Mouse (Mus musculus) layer of hippocampus, postnatal 10 days (tissue): ENCODE data around the gene Tnip2. TPM values are rescaled to one million over a fixed set of nuclear protein-coding genes. Genes with fewer than 3 reads are reported as not detected.
A peak's percentile ranks its signal among the peaks of the same experiment; 100 is the strongest.

Source experiments
- DNase-seq, 2 experiments: peaks; one replicate each; pipeline ENCODE4 v3.0.0; 2021; ENCODE audit warnings: low spot score in 2 of 2
- long read RNA-seq: library from polyadenylated mRNA; stranded (forward); transcript quantifications from one replicate; pipeline ENCODE4 v2.0.0, GENCODE M21; 2023
- total RNA-seq, 2 experiments: library from RNA; stranded (reverse); gene quantifications; 2 replicates each; pipeline ENCODE4 v1.2.3; 2021

The Tnip2 gene
- total RNA-seq, result 10 to 100 TPM; 14.0 to 17.3 TPM
- long read RNA-seq, transcript Tnip2-202 (6 exons, 1,987 nt), result major isoform, 5 of 10 reads
- long read RNA-seq, partial matches to known transcripts, result 1 of 10 reads
- long read RNA-seq, other reads (novel, unspliced or antisense), result 4 of 10 reads

DNA sequence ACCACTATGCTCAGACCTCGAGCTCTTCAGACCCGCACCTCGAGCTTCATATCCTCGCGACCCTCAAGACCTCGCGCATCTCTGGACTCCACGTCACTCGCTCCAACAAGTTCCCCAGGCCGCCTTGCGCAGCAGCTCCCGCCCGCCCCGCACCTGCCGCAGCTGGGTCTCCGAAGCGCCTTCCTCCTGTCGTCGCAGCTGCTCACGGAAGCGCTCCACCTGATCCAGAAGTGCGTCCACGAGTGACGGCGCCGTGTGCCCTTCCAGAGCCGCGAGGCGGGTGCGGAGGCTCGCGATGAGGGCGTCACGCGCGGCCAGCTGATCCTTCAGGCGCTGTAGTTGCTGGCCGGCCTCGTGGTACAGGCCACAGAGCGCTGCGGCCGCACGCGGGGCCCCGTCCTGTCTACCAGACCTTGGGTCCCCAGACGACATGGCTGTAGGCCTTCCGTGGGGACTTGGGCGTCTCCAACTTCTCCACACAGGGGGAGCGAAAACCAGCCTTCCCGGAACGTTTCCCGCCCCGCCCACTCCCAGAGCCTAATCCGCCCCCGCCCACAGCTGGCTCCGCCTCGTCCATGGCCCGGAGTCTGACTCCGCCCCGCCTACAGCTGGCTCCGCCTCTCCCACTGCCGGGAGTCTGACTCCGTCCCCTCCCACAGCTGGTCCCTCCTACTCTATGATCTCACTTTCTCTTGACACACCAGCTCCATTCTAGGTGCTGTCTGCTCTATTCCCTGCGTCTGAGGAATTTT lies at the start of gene Tnip2:
Gene Tnip2 (minus strand): TSS at position 526 of the 752 bp plus-strand sequence.
- peak; percentile 90 to 93 for DNase-seq

DNA sequence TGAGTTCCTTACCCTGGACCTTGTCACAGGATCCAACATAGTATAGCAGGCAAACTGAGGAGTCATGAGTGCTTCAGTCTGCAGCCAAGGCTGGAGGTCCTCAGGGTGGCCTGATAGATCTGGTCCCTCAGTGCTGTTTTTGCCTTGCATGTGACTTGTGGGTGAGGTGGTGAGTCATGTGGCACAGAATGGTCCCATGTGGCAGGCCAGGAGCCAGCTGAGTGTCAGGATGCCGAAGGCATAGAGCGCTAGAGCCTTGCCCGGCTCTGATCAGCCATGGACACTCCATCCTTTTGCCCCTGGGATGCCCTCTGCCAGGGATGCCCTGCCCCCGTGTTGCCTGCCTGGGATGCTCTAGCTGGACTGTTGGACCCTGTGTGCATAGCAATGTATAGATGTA lies 38.0 kb upstream of the Tnip2 start:
- no peak for DNase-seq

DNA sequence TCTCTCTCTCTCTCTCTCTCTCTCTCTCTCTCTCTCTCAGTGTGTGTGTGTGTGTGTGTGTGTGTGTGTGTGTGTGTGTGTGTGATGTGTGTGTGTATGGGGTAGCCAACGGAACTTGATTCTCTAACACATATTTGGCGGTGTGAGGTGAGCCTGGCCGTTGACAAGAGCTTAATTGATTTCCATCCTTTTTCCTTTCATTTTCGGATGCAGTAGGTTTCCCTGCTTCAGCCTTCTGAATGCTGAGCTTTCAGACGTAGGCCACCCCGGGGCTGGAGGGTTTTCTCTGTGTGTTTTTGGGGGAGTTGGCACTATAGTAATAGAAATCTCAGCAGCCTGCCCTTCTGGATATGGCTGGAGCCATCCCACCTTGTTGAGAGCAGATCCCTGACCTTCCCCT lies 36.5 kb upstream of the Tnip2 start:
- DNase-seq, result peak in 1 of 2 experiments; percentile 28

DNA sequence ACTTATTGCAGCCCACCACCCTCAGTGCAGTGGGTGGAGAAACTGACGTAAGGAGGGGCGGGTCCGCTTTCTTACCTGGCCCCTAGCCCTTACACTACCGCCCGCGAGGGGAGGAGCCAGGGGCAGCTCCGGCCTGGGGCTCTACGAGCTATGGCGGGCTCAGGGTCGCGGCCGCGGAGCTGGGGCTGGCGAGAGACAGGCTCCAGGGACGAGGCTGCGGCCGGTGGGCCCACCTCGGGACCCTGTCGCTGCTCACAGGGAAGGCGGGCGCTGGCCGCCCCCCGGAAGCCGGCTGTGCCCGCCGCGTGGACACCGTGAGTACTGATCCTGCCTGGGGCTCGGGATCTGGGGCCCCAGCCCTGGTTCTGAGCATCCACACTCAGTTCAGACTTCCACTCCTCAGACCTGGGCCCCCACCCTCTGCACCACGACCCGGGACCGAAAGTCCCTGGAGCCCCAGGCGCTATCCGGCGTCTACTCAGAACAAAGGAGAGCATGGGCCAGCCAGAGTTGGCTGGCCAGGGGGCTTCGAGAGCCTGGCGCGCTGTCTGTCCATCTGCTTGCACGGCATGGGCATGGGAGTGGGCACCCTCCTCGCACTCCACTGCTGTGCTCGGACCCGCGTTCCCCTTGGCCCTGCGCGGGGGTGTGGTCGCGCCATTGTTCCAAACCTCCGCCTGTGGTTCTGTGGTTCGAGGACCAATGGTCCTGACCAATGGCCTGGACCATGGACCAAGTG lies 35.9 kb upstream of the Tnip2 start:
- DNase-seq, result peak; percentile 50 to 64

DNA sequence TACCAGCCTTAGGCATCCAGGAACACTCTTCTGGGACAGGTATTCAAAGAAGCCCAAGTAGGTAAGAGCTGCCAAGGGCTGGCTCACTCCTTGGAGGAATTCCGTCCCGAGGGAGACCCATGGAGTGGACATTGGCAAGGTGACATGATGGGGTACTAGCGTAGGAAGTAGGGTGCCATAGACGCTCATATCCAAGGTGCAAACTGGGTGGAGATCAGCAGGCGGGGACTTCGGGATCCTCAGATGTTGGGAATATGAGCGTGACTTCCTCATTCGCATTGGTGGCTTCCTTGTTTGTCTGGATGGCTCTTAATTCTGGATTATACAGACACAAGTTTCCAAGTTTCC lies 35.3 kb upstream of the Tnip2 start:
- no peak for DNase-seq

DNA sequence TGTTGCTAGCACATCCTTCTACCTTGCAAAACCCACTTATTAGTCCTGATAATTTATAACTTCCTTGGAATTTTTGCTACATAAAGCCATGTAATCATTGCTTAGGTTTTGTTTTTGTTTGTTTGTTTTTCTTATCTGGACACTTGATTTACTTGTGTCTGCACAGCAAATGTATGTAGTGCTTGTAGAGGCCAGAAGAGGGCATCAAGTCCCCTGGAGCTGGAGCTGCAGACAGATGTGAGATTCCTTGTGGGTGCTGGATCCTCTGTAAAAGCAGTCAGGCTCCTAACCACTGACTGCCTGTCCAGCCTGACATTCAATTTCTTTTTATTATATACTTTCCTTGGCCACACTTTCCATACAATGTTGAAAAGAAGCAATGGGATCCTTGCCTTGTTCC lies 33.6 kb upstream of the Tnip2 start:
- DNase-seq, result peak in 1 of 2 experiments; percentile 41

DNA sequence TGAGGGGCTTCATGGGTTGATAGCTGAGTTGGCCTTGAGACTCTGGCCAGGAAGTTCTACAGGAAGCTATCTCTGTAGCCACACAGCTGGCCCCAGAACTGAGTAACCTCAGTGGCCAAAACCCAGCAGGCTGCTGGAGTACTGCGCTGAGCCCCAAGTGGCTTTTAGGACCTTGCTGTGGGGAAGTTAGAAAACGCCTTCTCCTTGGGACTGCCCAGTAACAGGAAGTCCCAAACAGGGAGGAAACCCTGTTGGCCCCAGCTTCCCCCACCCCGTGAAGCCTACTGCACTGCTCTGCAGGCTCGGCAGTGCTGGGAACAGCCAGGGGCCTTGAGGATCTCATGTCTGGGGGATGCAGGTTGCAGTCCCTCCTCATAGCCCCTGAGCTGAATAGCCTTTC lies 29.3 kb upstream of the Tnip2 start:
- no peak for DNase-seq

DNA sequence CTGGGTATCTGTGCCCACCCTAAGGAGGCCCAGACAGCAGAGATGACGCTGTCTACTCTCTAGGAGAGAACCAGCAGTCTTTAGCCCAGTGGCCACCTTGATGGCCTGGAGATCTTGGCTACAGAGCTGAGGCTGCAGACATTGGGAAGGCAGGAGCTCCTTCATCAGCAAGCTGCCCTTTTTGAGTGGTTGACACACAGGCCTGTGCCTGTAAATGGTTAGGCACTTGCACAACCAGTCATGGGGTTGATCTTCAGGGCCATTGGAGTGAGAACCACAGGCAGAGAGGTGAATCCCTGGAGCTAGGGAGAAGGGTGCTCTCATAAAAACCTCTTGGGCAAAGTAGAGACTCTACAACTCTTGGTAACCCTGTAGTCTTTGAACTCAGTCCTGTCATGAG lies 28.4 kb upstream of the Tnip2 start:
- no peak for DNase-seq

DNA sequence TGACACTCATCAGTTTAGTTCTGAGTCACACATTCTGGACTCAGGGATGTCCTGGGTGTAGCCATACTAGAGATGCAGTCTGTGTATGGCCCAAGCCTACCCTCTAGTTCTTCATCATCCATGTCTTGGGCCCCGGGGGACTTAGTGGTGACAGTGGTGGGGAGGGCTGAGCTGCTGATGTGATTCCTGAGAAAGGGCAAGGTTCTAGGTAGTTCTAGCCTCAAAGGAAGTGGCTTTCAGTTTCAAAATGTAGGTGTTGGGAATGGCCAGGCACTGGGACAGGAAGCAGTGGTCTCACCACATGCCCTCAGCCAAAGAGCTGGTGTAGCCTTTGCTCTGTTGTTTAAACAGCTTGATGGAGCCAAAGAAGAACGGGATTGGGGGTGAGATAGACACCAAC lies 25.3 kb upstream of the Tnip2 start:
- no peak for DNase-seq

DNA sequence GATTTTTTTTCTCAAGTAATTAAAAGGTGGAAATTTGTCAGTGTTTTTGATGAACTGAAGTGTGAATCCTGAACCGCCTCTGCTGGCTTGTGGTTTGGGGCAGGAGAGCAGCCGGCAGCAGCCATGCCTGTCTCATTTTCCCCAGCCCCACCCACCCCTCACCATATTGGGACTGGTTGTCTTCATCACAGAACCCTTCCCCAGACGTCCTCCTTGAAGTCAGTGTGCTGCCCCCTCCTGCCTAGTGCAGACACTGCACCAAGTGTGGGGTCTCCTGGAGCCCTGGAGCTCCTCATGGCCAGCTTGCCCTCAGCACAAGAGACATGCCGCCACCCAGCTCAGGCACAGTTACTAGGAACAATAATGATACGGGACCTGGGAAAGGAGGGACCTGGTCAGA lies 24.7 kb upstream of the Tnip2 start:
- DNase-seq, result peak in 1 of 2 experiments; percentile 37

DNA sequence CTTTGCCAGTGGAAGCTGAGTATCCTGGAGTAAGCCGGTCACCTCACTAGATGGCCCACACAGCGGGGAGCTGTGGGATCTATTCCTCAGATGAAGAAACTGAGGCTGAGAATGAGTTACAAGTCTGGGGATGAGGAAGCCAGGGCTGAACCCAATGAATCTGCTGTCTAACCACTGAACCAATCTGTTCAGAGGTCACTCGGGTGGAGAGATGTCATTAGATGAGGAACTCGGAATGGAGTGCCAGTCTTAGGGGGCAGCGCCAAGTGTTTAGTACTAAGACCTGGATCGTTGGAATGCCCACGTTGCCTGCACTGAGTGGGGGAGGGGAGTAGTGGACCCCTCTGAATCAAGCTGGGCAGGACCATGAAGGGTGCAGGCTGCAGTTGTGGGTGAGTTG lies 24.3 kb upstream of the Tnip2 start:
- DNase-seq, result no peak

DNA sequence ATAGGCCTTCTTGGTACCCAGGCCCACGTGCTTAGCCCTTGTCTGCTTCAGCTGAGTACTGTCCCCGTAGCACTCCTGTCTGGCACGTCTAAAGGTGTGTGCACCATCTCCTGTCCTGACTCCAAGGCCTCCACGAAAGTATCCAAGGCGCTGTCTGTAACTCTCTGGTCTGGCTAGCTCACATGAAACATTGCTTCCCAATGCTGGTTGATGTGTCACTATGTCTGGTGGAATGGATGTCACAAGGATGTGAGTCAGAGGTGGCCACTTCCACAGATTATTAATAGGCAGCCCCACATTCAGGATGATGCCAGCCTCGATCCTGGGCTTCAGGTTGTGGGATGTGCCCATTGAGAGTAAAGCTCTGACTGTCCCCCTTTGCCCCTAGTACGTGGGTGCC lies 22.0 kb upstream of the Tnip2 start:
- DNase-seq, result no peak

DNA sequence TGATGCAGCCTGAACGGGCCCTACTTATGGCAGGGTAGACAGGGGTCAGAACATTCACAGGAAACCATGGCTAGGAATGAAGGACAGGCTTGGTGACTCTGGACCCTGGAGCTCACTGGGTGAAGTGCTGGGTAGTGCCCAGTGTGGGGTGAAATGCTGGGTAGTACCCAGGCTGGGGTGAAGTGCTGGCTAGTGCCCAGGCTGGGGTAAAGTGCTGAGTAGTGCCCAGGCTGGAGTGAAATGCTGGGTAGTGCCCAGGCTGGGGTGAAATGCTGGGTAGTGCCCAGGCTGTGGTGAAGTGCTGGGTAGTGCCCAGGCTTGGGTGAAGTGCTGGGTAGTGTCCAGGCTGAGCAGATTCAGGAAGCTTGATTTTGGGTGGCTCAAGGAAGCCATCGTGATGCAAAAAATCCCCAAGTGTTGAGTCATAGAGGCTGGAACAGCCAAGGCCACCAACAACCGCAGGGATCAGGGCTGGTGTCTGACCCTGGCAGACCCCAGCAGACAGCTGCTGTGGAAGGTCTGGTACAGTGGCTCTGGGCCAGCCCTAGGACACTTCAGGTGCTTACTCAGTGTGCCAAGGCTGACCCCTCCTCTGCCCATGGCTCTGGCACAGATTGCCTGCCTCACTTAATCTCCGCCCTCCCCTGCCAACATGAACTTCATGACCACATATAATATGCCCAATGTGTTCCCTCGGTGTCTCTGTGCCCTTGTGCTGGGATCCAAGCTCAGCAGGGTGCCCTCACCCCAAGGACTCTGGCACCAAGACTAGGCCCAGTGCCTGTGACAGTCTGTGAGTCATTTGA lies 21.2 kb upstream of the Tnip2 start:
- no peak for DNase-seq

DNA sequence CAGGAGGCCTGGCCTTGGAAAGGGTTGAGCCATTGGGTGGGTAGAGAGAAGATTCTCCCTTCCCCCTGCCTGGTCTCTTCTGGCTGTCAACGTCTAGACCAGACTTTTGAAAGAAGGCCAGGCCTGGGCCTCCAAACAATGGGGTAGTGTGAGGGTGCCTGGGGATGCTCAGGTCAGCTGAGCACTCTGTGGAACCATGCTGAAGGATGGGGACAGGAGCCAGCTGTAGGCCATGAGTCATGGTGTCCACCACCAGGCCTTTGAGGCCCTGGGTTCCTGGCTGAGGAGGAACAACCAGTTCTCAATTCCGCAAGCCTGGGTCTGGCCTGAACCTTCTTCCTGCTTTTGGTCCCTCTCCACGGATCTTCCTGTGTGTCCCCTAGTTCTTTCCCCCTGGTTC lies 20.0 kb upstream of the Tnip2 start:
- DNase-seq, result no peak

DNA sequence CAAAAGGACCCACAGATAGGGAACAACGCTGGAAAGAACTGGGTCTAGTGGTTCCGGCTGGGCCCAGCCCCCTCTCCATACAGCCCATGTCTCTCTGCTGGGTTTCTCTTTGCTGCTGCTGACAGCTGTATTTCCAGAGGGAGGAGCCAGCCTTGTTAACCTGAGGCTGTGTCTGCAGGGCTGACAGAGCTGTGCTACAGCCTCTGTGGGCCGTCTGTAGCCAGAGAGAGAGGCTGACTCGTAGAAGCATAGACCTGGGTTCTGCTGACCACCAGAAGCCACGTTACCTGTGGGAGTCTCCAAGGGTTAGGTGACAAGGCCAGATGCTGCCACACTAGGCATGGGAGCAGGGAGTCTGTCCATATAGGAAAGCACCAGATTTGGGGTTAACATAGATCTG lies 19.3 kb upstream of the Tnip2 start:
- DNase-seq, result no peak

DNA sequence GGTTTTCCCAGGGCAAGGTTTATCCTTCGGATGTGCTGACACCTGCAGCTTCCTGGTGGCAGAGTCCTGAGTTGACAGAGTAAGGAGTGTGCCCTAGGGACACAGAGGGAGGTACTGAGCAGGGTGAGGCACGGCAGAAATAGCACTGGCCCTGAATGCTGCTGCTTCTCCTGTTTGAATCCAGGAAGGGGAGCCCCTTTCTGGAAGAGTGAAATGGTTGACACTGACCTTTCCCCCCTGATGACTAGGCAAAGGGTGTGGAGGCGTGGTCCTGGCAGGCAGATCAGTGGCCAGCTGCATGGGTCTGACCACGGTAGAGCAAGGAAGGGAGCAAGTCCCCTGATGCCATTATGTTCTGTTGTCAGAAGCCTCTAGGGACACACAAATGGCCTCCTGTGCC lies 16.9 kb upstream of the Tnip2 start:
- no peak for DNase-seq

DNA sequence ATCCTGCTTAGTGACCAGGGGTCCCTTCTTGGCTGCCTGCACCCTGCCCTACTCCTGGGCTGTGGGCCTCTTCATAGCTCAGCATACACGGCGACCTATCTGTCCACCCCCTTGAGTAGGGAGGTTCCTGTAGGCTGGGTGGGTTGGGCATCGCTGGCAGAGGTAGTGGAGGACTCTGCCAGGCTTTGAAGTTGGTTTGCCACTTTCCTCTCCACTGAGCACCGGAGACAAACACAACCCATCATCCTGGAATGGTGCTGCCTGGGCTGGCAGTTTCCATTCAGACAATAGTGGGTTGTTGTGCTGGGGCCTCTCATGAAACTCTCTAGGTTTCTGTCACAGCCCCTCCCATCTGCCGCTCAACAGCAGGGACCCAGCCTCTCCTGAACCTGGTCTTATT lies 16.3 kb upstream of the Tnip2 start:
- DNase-seq, result no peak

DNA sequence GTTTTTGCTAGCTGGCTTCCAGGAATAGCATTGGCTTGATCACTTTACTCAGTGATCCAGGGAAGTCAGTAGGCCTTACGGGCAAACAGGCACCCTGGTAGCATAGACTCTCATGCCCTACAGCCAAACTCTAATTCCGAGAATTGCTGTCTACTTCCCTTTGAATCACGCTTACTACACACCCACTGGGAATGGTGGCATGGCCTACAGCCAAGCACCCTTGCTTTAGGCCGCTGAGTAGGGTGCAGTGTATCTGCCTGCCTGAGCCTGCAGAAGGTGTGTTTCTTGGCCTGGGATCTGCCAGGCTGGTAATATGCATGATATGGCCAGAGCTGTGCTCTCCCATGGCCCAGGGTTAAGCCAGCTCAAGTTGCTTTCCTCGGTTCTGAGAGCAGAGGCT lies 14.9 kb upstream of the Tnip2 start:
- no peak for DNase-seq

DNA sequence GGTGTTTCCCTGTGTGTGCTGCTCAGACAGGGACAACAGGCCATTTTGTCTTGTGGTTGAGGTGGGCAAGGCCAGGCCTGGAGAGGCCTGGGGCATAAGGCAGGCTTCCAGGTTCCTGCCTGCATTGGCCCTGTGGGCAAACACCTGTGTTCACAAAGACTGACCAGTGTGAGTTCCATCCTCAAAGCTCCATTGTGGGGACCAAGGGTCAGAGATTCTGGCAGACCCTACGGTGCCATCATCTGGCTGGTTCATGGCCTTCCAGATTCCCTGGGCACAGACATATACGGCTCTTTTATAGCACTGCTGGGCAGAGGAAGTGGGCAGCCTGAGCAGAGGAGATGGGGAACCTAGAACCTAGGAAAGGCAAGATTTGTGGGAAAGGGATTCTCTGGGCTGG lies 13.6 kb upstream of the Tnip2 start:
- DNase-seq, result no peak

DNA sequence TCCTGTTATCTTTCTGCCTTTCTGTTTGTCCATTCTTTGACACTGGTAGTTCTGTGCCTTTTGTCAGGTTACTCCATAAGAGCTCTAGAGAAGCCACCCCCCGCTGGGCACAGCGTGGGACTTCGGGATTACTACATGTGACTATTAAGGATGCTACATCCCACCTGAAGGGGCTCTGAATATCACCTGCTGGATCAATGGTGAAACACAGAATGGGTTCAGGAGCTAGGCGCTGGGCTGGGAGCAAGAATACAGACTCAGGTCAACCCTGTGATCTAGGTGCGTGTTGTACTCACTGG lies 12.6 kb upstream of the Tnip2 start:
- no peak for DNase-seq

DNA sequence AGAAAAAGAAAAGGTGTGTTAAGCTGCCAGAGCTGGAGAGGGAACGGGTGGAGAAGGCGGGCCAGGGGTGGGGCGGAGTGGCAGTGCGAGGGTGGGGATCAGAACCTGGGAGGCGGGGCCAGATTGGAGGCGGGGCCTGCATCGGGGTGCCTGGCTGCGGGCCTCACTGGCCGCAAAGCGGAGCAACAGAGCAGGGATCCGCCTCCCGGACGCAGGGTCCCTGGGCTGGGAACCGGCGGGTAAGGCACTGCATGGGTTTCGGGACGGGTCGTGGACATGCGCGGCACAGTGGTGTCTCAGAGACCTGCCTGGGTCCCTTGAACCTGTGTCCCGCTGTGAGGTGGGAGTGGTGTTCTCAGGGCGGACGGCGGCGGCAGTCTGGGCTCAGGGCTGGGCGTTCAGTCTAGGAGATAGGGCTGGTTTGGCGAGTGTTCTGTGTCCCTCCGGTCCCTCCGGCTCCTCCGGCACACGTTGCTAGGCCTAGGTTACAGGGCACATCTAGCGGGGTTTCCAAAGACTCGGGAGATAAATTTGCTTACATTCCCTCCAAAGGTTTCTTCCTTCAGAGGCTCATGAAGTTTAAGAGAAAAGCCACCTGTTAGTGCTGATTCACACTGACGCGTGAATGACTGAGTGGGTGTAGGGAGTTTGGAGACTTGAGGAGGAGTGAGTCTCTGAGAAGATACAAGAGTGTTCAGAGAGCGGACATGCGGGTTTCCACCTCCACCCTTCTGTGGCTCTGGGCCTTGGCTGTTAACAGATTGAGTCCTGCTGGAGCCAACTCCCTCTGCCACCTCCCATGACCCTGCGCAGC lies 12.1 kb upstream of the Tnip2 start, which contains the start of gene Sh3bp2:
Gene Sh3bp2 (plus strand): TSS at position 176 of the 814 bp plus-strand sequence.
- peak; percentile 82 to 88 for DNase-seq
